Mouse (Mus musculus) adrenal gland, postnatal 14 days (tissue): ENCODE data around the gene Slc17a5. TPM values are rescaled to one million over a fixed set of nuclear protein-coding genes. Genes with fewer than 3 reads are reported as not detected.

Experiments
- DNase-seq: peaks from one replicate; pipeline ENCODE4 v3.0.0; 2021; ENCODE audit warnings: mixed read lengths
- long read RNA-seq, 2 experiments: library from polyadenylated mRNA; stranded (forward); transcript quantifications; one replicate each; pipeline ENCODE4 v2.0.0; 2021
- total RNA-seq: library from RNA; stranded (reverse); gene quantifications from 2 replicates; pipeline ENCODE4 v1.2.3, GENCODE M21; 2021

Slc17a5 gene
- total RNA-seq: 11.5 and 12.1 TPM in 2 replicates
- long read RNA-seq, experiment 1, transcript Slc17a5-201 (11 exons, 3,236 nt): major isoform, 6 of 7 reads
- long read RNA-seq, experiment 1, partial matches to known transcripts: 0 of 7 reads
- long read RNA-seq, experiment 1, other reads (novel, unspliced or antisense): 1 of 7 reads
- long read RNA-seq, experiment 2, transcript Slc17a5-201 (11 exons, 3,236 nt): major isoform, 5 of 11 reads
- long read RNA-seq, experiment 2, partial matches to known transcripts: 0 of 11 reads
- long read RNA-seq, experiment 2, other reads (novel, unspliced or antisense): 5 of 11 reads

GRCm38 (mm10) chr9:78587914-78588313 is at the start of gene Slc17a5:
TSS of gene Slc17a5 (minus strand) at chr9:78588041.
- peak; percentile 96 for DNase-seq

GRCm38 (mm10) chr9:78633976-78634375 is 46.1 kb upstream of the Slc17a5 start:
- peak; percentile 43 for DNase-seq

- no peak for DNase-seq
These were observed 44.1 kb upstream of the Slc17a5 start for GRCm38 (mm10) chr9:78631755-78632434.

GRCm38 (mm10) chr9:78629991-78630390 is 42.1 kb upstream of the Slc17a5 start:
- no peak for DNase-seq

DNA sequence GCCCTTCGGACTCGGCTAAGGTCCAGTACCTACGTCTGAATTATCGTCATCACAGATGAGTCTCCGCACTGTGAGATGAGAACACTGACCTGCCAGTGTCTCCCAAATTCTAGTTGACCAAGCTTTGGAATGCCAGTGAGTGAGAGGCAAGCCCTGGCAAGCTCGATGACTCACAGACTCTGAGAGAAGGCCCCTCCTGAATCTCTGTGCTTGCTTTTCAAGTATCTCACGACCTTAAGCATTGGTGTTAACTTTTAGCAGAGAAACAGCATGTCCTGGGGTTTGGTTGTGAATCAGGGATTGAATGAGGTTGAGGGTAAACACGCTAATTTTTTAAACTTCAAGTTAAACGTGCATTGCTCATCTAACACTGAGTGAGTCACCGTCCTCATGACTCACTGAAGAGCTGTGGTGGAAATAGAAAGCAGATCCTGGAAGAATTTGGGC is 35.5 kb upstream of the Slc17a5 start:
- peak; percentile 14 for DNase-seq

DNA sequence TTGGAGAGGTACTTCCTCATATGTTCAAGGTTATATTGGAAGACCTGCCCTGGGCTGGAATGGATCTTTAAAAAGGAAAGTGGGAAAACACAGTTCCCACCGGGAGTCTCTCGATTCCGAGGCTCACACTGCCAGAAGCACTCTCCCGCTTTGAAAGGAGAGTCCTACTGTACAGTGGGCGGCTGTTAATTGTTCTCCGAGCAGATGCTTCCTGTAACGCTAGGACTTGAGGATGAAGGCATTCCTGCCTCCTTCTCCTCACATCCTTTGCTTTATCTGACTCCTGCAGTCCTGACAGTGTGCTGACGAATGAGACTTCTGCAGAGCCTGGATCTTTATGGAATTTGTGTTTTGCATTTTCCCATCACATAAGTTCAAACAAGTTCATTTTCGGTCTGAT is 31.4 kb upstream of the Slc17a5 start:
- DNase-seq: no peak

DNA sequence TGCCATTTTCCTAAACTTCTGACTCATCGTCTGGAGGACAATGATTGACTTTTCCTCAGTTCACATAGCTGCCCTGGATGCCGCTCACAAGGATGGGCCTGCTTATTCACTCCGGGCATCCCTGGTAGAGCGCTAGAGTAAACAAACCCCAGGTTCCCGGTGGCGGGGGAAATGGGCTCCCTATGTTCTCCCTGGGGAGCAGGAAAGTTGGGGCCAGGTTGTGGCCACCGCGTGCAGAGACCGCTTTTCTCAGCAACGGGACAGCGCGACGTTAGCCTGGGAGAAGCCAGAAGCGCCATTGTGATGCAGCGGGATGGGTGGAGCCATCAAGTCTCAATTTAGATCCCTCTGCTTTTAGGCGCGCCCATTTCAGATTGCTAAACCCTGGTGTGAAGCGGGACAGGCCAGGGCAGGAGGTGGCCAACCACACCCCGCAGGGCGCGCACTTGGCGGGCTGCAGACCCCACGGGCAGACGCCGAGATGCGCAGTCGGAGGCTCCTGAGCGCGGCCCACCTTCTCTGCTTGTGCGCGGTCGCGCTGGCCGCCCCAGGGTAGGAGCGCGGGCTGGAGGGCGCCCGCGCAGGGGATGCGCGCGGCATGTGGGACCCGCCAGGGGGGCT is 27.7 kb upstream of the Slc17a5 start, which contains the start of gene Cd109:
TSS of gene Cd109 (plus strand) at position 146 of the 621 bp plus-strand sequence.
- peak; percentile 41 for DNase-seq

DNA sequence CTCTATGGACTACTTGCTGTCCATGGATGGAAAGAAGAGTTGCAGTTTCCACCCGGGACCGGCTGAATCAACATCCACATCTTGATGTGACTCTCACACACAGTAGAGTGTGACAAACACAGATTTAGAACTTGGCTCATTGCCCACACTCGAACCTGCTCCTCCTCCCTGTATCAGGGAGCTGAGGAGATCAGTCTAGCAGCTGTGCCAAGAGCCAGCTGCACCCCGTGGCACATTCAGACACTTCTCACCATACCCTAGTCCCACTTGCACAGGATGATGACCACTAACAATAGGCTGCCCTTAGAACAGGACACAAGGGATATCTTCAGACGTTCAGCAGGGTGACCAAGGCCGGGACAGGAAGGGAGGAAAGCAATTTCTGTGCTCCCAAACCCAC is 26.4 kb upstream of the Slc17a5 start:
- DNase-seq: peak; percentile 10

- DNase-seq: peak; percentile 39
These were observed 13.3 kb upstream of the Slc17a5 start for GRCm38 (mm10) chr9:78601046-78601730.

GRCm38 (mm10) chr9:78599927-78600326 is 12.1 kb upstream of the Slc17a5 start:
- no peak for DNase-seq

GRCm38 (mm10) chr9:78596834-78597233 is 9.0 kb upstream of the Slc17a5 start:
- peak; percentile 39 for DNase-seq

DNA sequence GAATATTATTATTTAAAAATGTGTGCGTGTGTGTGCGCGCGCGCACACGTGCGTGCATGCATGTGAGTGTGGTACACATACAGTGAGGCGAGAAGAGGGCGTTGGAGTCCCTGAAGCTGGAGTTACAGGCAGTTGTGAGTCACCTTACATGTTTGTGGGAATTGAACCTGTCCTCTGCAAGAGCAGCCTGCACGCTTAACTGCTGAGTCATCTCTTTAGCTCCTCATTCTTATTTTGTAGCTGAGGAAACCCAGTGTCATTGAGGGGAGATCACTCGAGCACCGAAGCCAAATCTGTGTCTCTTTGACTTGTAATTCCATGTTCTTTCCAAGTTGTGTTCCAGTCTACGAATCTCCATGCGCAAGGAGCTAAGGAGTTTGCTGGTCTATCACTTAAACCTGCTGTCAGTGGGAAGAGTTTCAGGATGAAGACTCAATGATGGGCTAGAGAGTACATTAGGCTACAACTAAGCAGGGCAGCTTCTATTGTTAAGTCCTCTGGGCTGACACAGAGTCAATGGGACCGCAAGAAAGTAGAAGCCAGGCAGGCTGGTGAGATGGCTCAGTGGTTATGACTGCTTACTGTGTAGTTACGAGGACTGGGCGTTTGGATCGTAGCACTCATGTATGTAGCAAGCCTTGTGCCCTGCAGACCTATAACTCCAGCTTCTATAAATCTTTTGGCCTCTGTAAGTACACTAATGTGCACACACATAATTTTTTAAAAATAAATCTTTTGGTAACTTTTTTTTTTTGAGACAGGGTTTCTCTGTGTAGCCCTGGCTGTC is 8.1 kb upstream of the Slc17a5 start:
- DNase-seq: no peak

DNA sequence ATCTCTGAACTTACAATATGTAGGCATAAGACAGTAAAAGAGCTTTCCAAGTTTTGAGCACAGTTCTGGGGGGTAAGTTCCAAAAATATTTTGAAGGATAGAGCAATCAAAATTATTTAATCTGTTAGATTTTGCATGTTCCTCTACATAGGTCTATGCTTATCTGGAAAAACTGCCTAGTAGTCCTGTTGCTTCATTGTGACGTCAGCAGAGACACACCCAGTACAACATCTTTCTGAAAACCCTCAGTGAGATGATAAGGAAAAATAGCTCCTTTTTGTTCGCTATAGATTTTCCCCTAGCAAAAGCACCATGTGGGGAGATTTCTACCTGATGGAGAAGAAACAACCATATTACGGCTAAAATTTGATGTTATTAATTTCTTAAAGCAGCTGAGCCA is 7.4 kb upstream of the Slc17a5 start:
- no peak for DNase-seq

GRCm38 (mm10) chr9:78590471-78590870 is 2.6 kb upstream of the Slc17a5 start:
- no peak for DNase-seq

DNA sequence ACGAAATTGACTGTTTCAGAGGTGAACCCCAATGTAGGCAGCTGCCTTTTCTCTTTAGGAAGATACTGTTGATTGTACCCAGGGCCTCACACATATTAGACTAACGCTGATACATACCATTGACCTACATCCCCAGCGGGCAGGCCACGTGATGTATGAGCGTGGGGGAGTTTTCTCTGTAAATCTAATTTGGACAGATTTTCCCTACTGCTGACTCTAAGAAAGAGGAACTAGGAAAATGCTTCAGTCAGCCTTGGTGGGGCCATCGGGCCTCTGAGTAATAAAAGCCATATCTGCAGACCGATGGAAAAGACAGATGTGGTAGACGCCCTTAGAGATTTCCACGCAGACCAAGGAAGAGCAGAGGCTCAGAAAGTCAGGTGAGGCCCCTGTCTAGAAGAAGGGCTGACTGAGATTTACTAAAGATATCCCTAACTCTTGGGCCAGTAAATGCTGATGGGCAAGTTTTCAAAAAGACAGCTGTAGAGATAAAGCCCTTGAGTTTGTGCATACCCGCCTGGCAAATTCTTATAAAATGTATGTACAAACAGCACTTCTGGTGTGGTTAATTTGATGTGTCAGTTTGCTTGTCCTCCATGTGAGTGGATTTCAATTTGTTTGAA is 681 bp upstream of the Slc17a5 start:
- peak; percentile 36 for DNase-seq

DNA sequence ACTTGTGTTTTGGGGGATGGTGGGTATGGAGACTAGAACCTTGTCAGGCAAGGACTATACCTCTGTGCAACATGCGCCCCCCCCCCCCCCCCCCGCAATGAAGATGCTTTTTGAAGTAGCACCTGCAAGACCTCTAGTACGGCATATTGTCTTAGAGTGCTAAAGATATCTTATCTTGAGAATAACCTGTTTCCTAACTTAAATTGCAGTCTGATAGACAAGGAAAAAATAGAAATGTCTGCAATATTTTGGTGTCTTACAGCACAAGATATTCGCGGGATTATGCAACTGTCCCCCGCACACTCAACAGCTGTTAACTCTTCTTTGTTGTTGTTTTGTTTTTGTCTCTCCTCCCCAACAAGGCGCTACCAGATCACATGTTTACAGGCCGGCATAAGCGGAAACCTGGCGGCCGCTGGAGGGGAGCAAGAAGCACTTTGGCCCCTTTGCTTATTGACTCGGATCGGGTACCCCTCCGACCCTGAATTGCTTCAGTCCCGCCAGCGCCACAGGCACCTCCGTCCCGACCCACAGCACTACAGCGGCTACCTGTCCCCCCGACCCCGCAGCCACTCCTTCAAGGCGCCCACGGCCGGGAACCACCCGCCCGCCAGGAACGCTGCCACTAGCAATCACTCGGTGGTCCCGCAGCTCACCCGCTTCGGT is 490 bp downstream of the Slc17a5 start:
- peak; percentile 53 for DNase-seq

DNA sequence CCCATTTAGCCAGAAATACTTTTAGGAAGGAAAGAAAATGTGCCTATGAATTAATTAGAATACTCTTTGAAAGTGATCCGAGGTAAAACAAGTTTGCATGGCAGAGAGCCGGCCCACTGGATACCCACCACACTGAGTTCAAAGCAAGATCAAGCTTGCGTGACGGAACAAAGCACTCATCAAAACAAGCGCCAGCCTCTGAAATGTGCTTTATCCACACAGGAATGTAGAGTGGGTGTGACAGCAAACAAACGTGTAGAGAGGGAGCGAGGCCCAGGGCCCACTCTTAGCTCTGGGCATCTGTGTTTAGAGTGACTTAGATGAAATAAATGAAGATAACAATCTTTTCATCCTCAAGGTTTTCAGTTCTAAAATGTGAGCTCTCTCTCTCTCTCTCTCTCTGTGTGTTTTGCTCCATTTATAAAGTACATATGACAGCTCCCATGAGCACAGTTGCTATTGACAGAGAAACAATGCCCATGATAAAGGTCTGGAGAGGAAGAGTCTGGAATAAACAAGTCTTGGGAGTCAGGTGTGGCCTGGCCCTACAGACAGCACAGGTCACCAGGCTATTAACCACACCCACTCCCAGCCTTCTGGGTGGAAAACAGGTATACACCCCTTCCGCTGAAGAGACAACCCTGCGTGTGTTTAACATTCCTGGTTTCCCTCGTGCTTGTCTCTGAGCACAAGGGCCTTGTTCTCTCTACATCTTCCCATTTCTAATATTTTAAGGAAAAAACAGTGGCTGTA is 8.0 kb downstream of the Slc17a5 start:
- DNase-seq: no peak

DNA sequence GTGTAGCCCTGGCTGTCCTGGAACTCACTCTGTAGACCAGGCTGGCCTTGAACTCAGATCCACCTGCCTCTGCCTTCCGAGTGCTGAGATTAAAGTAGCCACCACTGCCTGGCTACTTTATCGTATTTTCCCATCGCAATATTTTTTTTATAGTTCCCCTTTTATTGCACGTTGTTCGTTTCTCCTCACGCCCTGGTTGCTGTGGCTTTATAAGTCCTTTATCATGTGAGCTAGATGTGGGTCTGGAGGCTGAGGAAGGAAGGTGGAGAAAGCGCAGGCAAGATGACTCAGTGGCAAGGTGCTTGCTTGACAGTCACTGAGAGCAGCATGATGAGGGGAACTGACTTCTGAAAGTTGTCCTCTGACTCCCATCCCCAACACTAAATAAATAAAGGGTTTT is 9.0 kb downstream of the Slc17a5 start:
- no peak for DNase-seq

DNA sequence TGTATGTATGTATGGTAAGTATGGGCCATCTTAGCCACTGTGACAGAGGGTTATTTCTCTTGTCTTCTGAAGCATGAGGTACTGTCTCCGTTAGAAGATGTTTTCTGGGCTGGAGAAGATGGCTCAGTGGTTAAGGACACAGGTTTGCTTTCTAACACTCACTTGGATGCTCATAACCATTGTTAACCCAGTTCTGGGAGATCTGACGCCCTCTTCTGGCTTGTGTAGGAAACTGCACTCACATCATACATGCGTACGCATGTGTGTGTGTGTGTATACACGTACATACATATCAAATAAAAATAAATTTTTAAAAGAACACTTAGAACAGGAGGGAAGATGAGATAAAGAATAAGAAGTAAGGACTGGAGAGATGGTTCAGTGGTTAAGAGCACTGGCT is 11.4 kb downstream of the Slc17a5 start:
- no peak for DNase-seq

GRCm38 (mm10) chr9:78569934-78570333 is 17.9 kb downstream of the Slc17a5 start:
- no peak for DNase-seq
